Mouse (Mus musculus): ENCODE data around the gene Mef2b.

DNA sequence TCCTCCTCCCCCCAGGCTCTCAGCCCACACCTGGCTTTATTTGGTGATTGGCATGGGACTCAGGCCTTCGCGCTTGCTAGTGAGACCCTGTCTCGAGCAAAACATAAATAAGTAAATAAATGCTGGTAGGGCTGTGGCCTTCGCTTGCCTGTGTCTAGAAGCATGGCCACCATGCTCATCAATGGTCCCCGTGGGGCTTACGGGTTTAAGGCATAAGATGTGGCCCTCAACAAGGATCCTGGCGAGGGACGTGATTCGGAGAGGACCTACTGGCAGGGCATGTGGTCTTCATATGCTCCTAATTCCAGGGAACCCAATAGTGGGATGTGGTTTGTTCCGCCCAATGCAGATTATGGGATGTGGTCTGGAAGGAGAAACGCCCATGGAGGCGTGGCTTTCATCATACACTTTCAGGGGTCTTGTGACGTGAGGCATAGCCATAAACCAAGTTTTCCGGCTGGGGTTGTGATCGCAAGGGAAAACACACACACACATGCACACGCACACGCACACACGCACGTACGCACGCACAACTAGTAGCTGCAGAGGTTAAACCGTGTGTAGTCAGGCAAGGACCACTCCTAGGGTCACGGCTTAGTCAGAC, 28.2 kb upstream of the Mef2b start:
- TF ChIP-seq CTCF (IDR thresholded peaks at IDR 0.05; ENCODE audit: insufficient read depth, low read length) = no peak
- TF ChIP-seq POLR2A (IDR thresholded peaks at IDR 0.05; ENCODE audit: borderline replicate concordance, extremely low read depth, low read depth, low read length) = no peak
